Mouse (Mus musculus) heart, embryonic 10.5 days (tissue): ENCODE data around the gene Cpsf7. TPM values are rescaled to one million over a fixed set of nuclear protein-coding genes. Genes with fewer than 3 reads are reported as not detected.

Experiments
- DNase-seq: peaks from one replicate; pipeline ENCODE4 v3.0.0-alpha.2; 2017; ENCODE audit warnings: low spot score
- H3K27ac ChIP-seq: fragments of 300-500 bp; sonication (generic); 2 replicates; pipeline ENCODE4 v1.5.1; 2016; ENCODE audit warnings: mild to moderate bottlenecking
- H3K27me3 ChIP-seq: fragments of 300-500 bp; sonication (generic); 2 replicates; pipeline ENCODE4 v1.6.1; 2016; ENCODE audit warnings: mild to moderate bottlenecking; ENCODE audit not compliant: poor library complexity, insufficient read depth, severe bottlenecking
- H3K36me3 ChIP-seq: fragments of 300-500 bp; sonication (generic); 2 replicates; pipeline ENCODE4 v1.6.1; 2016; ENCODE audit warnings: mild to moderate bottlenecking, moderate library complexity
- H3K4me1 ChIP-seq: fragments of 300-500 bp; sonication (generic); 2 replicates; pipeline ENCODE4 v1.6.1; 2016; ENCODE audit warnings: mild to moderate bottlenecking
- H3K4me3 ChIP-seq: fragments of 300-500 bp; sonication (generic); 2 replicates; pipeline ENCODE4 v1.5.1; 2016; ENCODE audit warnings: mild to moderate bottlenecking, moderate library complexity
- H3K9me3 ChIP-seq: fragments of 300-500 bp; sonication (generic); 2 replicates; pipeline ENCODE4 v1.6.1; 2016; ENCODE audit warnings: mild to moderate bottlenecking, moderate library complexity
- WGBS: fragments of 180-500 bp; shearing (Covaris S2); methylation state at CpG from one replicate; pipeline ENCODE4 v1.1.7; 2016; 5-methylcytosine and 5-hydroxymethylcytosine counted together
- polyA plus RNA-seq: library from polyadenylated mRNA; unstranded; fragments of >200 nt; fragmentation: Nextera tagmentation; extraction: Ambion mirVana; gene quantifications from 2 replicates; pipeline ENCODE4 v1.2.1, GENCODE M21; 2016

The Cpsf7 gene
- 38.4 and 40.5 TPM in 2 replicates for polyA plus RNA-seq

DNA sequence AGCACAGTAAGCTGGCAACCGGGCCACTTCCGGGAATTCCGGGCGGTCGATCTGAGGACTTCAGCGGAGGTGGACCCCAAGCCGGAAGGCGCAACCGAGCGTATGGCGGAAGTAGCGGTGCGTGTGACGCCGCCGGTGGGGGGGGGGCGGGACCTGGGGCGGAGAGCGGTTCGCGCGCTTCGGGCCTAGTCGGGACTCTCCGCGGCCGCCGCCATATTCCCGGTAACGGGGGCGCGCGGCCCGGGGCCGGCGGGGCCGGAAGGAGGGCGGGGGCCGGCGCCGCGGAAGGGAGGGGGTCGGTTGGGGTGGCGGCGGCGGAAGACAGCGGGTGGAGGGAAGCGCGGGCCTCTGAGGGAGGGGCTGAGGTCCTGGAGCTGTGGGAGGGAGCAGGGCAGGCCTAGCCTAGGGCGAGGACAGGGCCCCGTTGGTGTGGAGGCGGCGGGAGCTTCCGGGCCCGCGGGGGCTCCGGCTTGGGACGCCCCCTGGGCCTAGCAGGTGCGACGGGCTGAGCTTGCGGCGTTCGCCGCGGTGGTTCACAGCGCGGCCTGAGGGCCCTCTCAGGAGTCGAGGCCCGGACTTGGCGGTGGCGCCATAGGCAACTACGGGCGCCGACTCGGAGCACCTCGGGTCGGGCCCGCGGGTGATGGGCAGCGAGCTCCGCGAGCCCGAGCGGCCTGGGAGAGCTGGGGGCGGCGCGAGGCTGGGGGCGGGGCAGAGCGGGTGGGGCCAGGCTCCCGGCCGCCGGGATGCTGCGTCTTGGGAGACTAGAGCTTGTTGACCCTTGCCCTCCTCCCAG, at the start of gene Cpsf7:
TSS of gene Cpsf7 (plus strand) at position 161 of the 796 bp plus-strand sequence.
- peak within 1 kb of the TSS; percentile 90 for H3K4me3 ChIP-seq
- H3K36me3 ChIP-seq = peaks cover 26% of the 10 kb centered on the region
- no peaks in the 10 kb centered on the region for H3K9me3 ChIP-seq
- H3K4me1 ChIP-seq = peaks cover 24% of the 10 kb centered on the region
- under 1% methylated on average over 92 of the region's 93 CpGs for WGBS
- H3K27me3 ChIP-seq = no peaks in the 10 kb centered on the region
- DNase-seq = peak; percentile 98
- peak within 1 kb of the TSS; percentile 100 for H3K27ac ChIP-seq

GRCm38 (mm10) chr19:10479541-10479940, 45.5 kb upstream of the Cpsf7 start:
- DNase-seq = no peak
- Histone ChIP-seq H3K9me3 (no peaks in the 10 kb centered on the region), H3K4me1 (peaks cover 20% of the 10 kb centered on the region), H3K27me3 (peaks cover 81% of the 10 kb centered on the region), H3K27ac (no peak overlapping the region), H3K4me3 (no peak overlapping the region), H3K36me3 (no peaks in the 10 kb centered on the region)
- 54% methylated on average over 4 of the region's 4 CpGs for WGBS

DNA sequence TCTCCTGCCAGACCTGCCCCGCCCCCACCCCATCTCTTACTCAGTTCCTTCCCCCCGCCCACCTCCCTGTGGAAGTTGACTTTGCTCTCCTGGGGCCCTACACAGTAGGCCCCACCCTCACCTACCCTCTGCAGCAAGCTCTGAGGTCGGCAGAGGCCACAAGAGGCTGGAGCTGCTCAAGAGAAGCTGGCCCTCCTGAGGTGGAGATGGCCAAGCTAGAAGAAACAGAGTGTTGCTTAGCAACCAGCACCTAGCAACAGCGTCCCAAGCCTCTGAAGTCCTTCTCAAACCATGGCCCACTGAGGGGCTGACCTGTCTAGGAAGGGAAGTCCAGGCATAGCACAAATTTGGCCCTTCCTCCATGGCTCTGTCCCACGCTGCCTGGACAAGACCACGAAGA, 42.4 kb upstream of the Cpsf7 start, which contains the start of gene Ppp1r32:
TSS of gene Ppp1r32 (minus strand) at position 226 of the 400 bp plus-strand sequence.
- Histone ChIP-seq H3K4me3 (no peak within 1 kb of the TSS), H3K9me3 (no peaks in the 10 kb centered on the region), H3K36me3 (no peaks in the 10 kb centered on the region), H3K4me1 (peaks cover 20% of the 10 kb centered on the region), H3K27me3 (peaks cover 81% of the 10 kb centered on the region), H3K27ac (no peak within 1 kb of the TSS)
- DNase-seq = peak; percentile 89
- WGBS = 26% methylated on average over 6 of the region's 6 CpGs

DNA sequence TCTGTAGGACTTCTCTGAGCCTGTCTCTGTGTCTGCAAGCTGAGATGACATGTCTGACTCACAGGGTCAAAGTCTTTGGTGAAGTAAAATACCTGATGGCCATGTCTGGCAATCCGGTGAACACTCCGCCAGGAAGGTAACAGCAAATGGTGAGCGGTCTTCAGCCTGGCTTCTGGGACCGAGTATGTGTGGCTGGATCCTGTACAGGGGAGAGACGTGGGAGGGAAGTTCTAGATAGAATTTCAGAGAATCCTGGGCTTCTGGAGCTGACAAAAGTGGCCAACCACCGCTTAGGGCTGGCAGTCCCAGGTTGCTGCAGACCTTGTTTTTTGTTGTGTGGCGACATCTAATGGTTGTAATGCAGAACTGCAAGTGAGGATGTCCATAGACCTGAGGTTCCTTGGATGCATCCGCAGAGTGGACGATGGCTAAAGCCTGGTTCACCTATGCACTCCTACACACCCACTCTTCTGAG, 38.8 kb upstream of the Cpsf7 start:
- Histone ChIP-seq H3K4me3 (no peak overlapping the region), H3K27ac (no peak overlapping the region), H3K4me1 (peaks cover 20% of the 10 kb centered on the region), H3K9me3 (no peaks in the 10 kb centered on the region), H3K27me3 (peaks cover 82% of the 10 kb centered on the region), H3K36me3 (no peaks in the 10 kb centered on the region)
- no peak for DNase-seq
- WGBS = 18% methylated on average over 9 of the region's 9 CpGs

DNA sequence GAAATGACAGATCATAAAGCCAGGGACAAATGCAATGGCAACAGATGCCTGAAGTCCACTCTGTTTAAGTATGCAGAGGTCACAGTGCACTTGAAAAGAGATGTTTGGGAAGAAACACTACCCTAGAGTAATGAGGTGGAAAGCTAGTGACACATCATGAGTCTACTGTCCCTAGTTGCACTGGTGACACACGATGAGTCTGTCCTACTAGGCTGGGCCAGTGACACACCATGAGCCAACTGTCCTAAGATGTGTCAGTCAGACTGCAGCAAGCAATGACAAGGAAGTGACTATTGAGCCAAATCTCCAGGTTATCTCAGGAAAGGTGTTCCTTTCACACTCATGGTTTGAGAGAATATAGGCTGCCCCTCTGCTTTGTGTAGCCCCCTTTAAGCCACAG, 29.4 kb upstream of the Cpsf7 start:
- peaks cover 14% of the 10 kb centered on the region for H3K36me3 ChIP-seq
- peaks cover 26% of the 10 kb centered on the region; the same call in 1 of the 2 replicates for H3K27me3 ChIP-seq
- H3K4me1 ChIP-seq = peaks cover 13% of the 10 kb centered on the region; the same call in 1 of the 2 replicates
- no peak overlapping the region for H3K27ac ChIP-seq
- no peak overlapping the region for H3K4me3 ChIP-seq
- no peak for DNase-seq
- H3K9me3 ChIP-seq = no peaks in the 10 kb centered on the region
- WGBS = 88% methylated on average over 1 of the region's 1 CpGs

DNA sequence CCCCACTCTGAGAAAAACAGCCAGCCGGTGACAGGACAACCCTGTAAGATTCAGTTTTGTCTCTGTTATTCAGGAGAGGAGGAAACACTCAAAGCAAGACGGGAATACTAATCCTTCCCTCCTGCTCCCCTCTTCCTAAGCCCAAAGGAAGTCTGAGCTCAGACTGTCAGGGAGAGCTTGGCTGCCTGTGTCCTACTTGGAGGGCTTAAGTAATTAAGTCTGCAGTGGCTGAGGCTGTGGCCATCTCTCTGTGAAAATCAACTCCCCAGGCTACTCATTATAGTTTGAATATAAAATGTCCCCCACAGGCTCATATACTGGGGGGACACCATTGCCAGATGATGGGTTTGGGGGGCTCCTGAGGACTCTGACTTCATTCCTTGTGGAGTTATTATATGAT, 28.1 kb upstream of the Cpsf7 start:
- Histone ChIP-seq H3K36me3 (peaks cover 27% of the 10 kb centered on the region), H3K4me3 (no peak overlapping the region), H3K27ac (no peak overlapping the region), H3K27me3 (peaks cover 13% of the 10 kb centered on the region; the same call in 1 of the 2 replicates), H3K9me3 (no peaks in the 10 kb centered on the region), H3K4me1 (peaks cover 13% of the 10 kb centered on the region; the same call in 1 of the 2 replicates)
- 60% methylated on average over 2 of the region's 2 CpGs for WGBS
- no peak for DNase-seq

- Histone ChIP-seq H3K9me3 (no peaks in the 10 kb centered on the region), H3K4me3 (no peak overlapping the region), H3K27me3 (peaks cover 11% of the 10 kb centered on the region; the same call in 1 of the 2 replicates), H3K36me3 (peaks cover 32% of the 10 kb centered on the region), H3K27ac (no peak overlapping the region), H3K4me1 (peaks cover 6% of the 10 kb centered on the region; the same call in 1 of the 2 replicates)
- no peak for DNase-seq
- 42% methylated on average over 8 of the region's 8 CpGs for WGBS
Observed at GRCm38 (mm10) chr19:10497512-10498160, 27.4 kb upstream of the Cpsf7 start.

- WGBS = 79% methylated on average over 8 of the region's 8 CpGs
- Histone ChIP-seq H3K4me3 (no peak overlapping the region), H3K27me3 (peaks cover 2% of the 10 kb centered on the region; the same call in 1 of the 2 replicates), H3K9me3 (no peaks in the 10 kb centered on the region), H3K36me3 (peaks cover 47% of the 10 kb centered on the region), H3K27ac (no peak overlapping the region), H3K4me1 (no peaks in the 10 kb centered on the region)
- DNase-seq = no peak
Observed at GRCm38 (mm10) chr19:10500581-10500980, 24.5 kb upstream of the Cpsf7 start.

DNA sequence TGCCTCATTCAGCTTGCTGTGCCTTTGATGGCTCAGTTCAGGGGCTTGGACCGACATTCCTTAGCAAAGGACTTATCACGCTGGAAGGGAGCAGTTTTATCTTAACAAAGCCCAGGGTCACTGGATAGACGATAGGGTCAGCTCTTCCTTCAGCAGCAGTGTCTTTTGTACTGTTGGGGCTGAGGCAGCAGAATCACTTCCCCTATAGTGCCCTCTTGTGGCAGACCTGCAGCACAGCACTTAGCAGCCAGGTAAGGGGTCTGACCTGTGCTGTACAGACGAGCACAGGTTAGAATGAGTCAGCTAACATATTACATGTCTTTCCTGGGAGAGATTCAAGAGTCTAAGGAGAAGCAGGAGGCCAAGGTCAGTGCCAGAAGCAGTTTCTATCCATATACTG, 22.5 kb upstream of the Cpsf7 start:
- 10% methylated on average over 4 of the region's 4 CpGs for WGBS
- peaks cover 61% of the 10 kb centered on the region for H3K36me3 ChIP-seq
- DNase-seq = no peak
- no peak overlapping the region for H3K4me3 ChIP-seq
- H3K27ac ChIP-seq = no peak overlapping the region
- H3K27me3 ChIP-seq = no peaks in the 10 kb centered on the region
- no peaks in the 10 kb centered on the region for H3K9me3 ChIP-seq
- no peaks in the 10 kb centered on the region for H3K4me1 ChIP-seq

DNA sequence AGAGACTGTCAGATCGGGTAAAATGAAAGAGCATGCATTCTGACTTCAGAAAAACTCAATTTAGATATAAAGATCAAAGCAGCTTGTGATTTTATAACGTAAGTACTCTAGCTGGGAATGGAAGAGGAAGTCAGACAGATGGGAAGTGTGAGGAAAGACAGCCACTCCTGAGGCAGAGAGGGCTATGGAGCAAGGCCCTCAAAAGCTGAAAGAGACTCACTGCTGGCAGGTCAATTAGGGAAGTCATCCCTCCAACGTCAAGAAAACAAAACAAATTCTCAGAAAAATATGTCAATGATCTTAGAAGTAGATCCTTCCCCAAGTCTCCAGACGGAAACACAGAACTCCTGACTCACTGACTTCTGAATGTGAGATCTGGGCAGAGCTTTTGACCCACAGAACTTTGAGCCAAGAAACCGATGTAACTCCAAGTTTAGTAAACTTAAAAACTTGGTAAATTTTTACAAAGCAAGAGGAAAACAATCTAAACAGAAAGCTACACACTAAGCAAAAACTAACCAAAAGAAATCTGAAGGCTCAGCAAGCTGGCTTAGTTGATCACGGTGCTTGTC, 14.2 kb upstream of the Cpsf7 start:
- 86% methylated on average over 6 of the region's 6 CpGs for WGBS
- no peaks in the 10 kb centered on the region for H3K27me3 ChIP-seq
- no peak overlapping the region for H3K4me3 ChIP-seq
- no peak for DNase-seq
- H3K27ac ChIP-seq = no peak overlapping the region
- H3K36me3 ChIP-seq = peaks cover 59% of the 10 kb centered on the region
- H3K9me3 ChIP-seq = no peaks in the 10 kb centered on the region
- H3K4me1 ChIP-seq = no peaks in the 10 kb centered on the region

- 58% methylated on average over 1 of the region's 1 CpGs for WGBS
Observed at GRCm38 (mm10) chr19:10520355-10520754, 4.7 kb upstream of the Cpsf7 start.

DNA sequence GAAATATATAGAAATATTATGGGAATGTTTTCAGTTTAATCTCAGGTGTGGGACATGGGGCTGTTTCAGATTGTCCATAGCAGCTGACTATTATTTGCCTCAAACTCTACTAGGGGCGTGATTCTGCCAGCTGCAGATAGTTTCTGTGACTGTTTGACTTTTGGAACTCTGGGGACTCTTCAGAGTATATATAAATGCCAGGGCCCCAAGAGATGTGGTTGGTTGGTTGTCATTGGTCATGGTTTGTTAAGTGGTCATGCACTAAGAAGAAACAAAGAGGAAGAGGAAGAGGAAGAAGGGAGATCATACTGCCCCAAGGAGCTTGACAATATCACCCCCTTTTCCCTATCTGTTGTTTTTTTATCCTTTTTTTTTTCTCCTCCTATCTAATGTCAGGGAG, 3.1 kb upstream of the Cpsf7 start:
- DNase-seq = no peak
- 88% methylated on average over 1 of the region's 1 CpGs for whole genome bisulfite sequencing
- Histone ChIP-seq H3K27me3 (no peaks in the 10 kb centered on the region), H3K4me1 (peaks cover 26% of the 10 kb centered on the region), H3K9me3 (no peaks in the 10 kb centered on the region), H3K27ac (no peak overlapping the region), H3K4me3 (no peak overlapping the region), H3K36me3 (peaks cover 15% of the 10 kb centered on the region)

More at GRCm38 (mm10) chr19:10520355-10520754, 4.7 kb upstream of the Cpsf7 start:
- no peak overlapping the region for H3K4me3 ChIP-seq
- DNase-seq = no peak
- no peak overlapping the region for H3K27ac ChIP-seq
- H3K27me3 ChIP-seq = no peaks in the 10 kb centered on the region
- no peaks in the 10 kb centered on the region for H3K9me3 ChIP-seq
- H3K4me1 ChIP-seq = peaks cover 17% of the 10 kb centered on the region
- peaks cover 31% of the 10 kb centered on the region for H3K36me3 ChIP-seq
